Mouse (Mus musculus): Measurements from ENCODE around the gene Tmod3. TPM values are rescaled to one million over a fixed set of nuclear protein-coding genes. Genes with fewer than 3 reads are reported as not detected.

The Tmod3 gene
- polyA plus RNA-seq, 1 experiment from 2014 or later = 117 TPM

DNA sequence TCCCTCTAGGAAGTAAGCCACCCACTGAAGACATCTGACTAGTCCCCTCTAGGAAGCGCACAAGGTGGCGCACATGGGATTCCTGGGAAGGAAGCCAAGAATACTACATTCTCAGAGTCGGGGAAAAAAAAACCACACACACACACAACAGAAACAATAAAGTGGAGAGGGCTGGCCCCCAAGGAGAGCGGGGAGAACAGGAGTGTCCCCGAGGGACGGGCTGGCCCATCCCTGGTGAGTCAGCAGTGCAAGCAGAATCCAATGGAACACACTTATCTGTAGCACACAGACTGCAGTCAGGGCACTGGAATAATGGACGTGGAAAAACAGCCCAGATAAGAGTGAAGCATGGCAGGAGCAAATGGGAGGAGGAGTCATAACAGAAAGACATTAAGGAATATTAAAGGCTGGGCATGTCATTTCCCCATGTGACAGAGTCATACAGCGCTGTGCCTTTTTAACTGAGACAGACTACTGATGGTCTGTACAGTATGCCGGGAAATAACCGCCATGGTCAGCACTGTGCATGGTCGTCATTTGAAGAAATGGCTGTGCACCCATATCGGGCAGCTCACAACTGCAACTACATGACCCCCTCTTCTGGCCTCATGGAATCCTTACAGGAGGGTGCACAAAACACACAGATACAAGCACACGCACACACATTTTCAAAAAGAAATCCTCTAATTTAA, 31.9 kb downstream of the Tmod3 start:
- Histone ChIP-seq H3K4me3 (ENCODE audit: low read depth, low read length) (no peak overlapping the region), H3K9ac (replicated peaks; ENCODE audit: low read depth, low read length) (no peak overlapping the region), H3K27ac (ENCODE audit: low read length) (no peak overlapping the region), H3K4me2 (replicated peaks; ENCODE audit: low read depth, low read length) (no peak overlapping the region), H3K27me3 (ENCODE audit: control insufficient read depth, insufficient read depth, low read length) (no peaks in the 10 kb centered on the region), H3K4me1 (ENCODE audit: control insufficient read depth, insufficient read depth, low read length) (no peaks in the 10 kb centered on the region), H3K9me3 (ENCODE audit: control insufficient read depth, low read depth, low read length) (no peaks in the 10 kb centered on the region), H3K36me3 (ENCODE audit: control insufficient read depth, insufficient read depth, low read length) (peaks cover 12% of the 10 kb centered on the region; the same call in 1 of the 2 replicates)
- ATAC-seq (ENCODE audit: insufficient number of reproducible peaks, insufficient read depth, low FRiP score, low read depth) = peak; percentile 81
- 74% methylated on average over 13 of the region's 13 CpGs for WGBS

DNA sequence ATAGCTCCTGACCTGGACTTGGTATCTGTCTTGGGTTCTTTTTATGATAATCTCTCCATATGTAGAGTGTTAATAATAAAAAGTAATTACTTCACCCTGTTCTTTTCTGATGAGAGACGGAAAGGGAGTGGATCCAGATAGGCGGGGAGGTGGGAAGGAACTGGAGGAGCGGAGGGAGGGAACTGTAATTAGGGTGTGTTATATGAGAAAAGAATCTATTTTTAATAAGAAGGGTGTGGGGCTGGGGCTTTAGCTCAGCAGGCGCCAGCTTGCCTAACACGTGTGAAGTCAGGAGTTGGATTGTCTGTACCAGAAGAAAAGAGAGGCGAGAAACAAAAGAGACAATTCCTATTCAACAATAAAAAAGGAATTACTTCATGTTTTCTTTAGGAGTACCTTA, 35.8 kb downstream of the Tmod3 start:
- Histone ChIP-seq H3K27ac (ENCODE audit: low read length) (no peak overlapping the region), H3K4me3 (ENCODE audit: low read depth, low read length) (no peak overlapping the region), H3K4me2 (replicated peaks; ENCODE audit: low read depth, low read length) (no peak overlapping the region), H3K27me3 (ENCODE audit: control insufficient read depth, insufficient read depth, low read length) (no peaks in the 10 kb centered on the region), H3K9ac (replicated peaks; ENCODE audit: low read depth, low read length) (no peak overlapping the region), H3K4me1 (ENCODE audit: control insufficient read depth, insufficient read depth, low read length) (no peaks in the 10 kb centered on the region), H3K36me3 (ENCODE audit: control insufficient read depth, insufficient read depth, low read length) (peaks cover 8% of the 10 kb centered on the region; the same call in 1 of the 2 replicates), H3K9me3 (ENCODE audit: control insufficient read depth, low read depth, low read length) (no peaks in the 10 kb centered on the region)
- WGBS = 68% methylated on average over 6 of the region's 6 CpGs
- no peak for ATAC-seq (ENCODE audit: insufficient number of reproducible peaks, insufficient read depth, low FRiP score, low read depth)

DNA sequence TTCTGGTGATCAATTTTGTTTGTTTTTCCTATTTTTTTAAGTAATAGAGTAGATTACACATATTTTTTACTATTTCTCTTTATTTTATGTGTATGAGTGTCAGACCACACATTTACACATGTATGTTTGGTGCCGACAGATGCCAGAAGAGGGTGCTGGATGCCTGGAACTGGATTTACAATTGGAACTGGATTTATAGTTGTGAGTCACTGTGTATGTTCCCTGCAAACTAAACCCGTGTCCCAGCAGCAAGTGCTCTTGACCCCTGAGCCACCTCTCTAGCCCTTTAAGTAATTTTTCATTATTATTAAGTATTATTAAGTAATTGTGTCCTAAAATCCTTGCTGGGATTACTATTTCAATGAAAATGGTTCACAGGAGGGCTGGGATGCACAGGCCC, 37.2 kb downstream of the Tmod3 start:
- no peaks in the 10 kb centered on the region for H3K9me3 ChIP-seq (ENCODE audit: control insufficient read depth, low read depth, low read length)
- WGBS = 69% methylated on average over 2 of the region's 2 CpGs
- no peak overlapping the region for H3K4me2 ChIP-seq (replicated peaks; ENCODE audit: low read depth, low read length)
- H3K4me3 ChIP-seq (ENCODE audit: low read depth, low read length) = no peak overlapping the region
- H3K36me3 ChIP-seq (ENCODE audit: control insufficient read depth, insufficient read depth, low read length) = peaks cover 3% of the 10 kb centered on the region; the same call in 1 of the 2 replicates
- no peak overlapping the region for H3K9ac ChIP-seq (replicated peaks; ENCODE audit: low read depth, low read length)
- H3K27me3 ChIP-seq (ENCODE audit: control insufficient read depth, insufficient read depth, low read length) = no peaks in the 10 kb centered on the region
- H3K27ac ChIP-seq (ENCODE audit: low read length) = no peak overlapping the region
- no peak for ATAC-seq (ENCODE audit: insufficient number of reproducible peaks, insufficient read depth, low FRiP score, low read depth)
- H3K4me1 ChIP-seq (ENCODE audit: control insufficient read depth, insufficient read depth, low read length) = no peaks in the 10 kb centered on the region

DNA sequence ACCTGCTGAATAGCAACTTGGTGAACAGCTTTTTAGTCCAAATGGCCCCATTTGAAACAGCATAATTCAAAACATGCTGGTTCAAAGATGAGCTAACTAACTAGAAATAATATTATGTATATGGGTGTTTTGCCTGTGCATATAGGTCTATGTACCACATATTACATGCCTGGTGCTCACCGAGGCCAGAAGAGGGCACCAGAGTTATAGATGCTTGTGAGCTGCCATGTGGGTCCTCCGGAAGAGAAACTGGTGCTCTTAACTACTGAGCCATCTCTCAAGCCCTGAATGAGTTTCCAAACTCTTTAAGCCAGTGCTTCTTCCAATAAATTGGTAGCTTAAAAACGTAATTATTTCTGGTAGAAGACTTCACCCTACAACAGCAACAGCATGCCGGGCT, 37.7 kb downstream of the Tmod3 start:
- Histone ChIP-seq H3K9me3 (ENCODE audit: control insufficient read depth, low read depth, low read length) (no peaks in the 10 kb centered on the region), H3K27me3 (ENCODE audit: control insufficient read depth, insufficient read depth, low read length) (no peaks in the 10 kb centered on the region), H3K4me3 (ENCODE audit: low read depth, low read length) (no peak overlapping the region), H3K36me3 (ENCODE audit: control insufficient read depth, insufficient read depth, low read length) (peaks cover 3% of the 10 kb centered on the region; the same call in 1 of the 2 replicates), H3K27ac (ENCODE audit: low read length) (no peak overlapping the region), H3K4me2 (replicated peaks; ENCODE audit: low read depth, low read length) (no peak overlapping the region), H3K9ac (replicated peaks; ENCODE audit: low read depth, low read length) (no peak overlapping the region), H3K4me1 (ENCODE audit: control insufficient read depth, insufficient read depth, low read length) (no peaks in the 10 kb centered on the region)
- ATAC-seq (ENCODE audit: insufficient number of reproducible peaks, insufficient read depth, low FRiP score, low read depth) = no peak
- 52% methylated on average over 4 of the region's 4 CpGs for WGBS

DNA sequence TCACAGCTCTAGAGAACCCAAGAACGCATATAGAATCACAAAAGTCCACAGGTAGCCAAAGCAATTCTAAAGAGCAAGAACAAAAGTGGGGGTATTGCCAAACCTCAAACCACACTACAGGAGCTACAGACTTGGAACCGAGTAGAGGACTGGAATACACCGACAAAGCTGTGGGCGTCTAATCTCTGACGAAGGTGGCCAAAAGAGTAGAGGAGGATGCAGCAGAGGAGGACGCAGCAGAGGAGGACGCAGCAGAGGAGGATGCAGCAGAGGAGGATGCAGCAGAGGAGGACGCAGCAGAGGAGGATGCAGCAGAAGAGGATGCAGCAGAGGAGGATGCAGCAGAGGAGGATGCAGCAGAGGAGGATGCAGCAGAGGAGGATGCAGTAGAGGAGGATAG, 38.5 kb downstream of the Tmod3 start:
- Histone ChIP-seq H3K27me3 (ENCODE audit: control insufficient read depth, insufficient read depth, low read length) (no peaks in the 10 kb centered on the region), H3K9ac (replicated peaks; ENCODE audit: low read depth, low read length) (no peak overlapping the region), H3K4me1 (ENCODE audit: control insufficient read depth, insufficient read depth, low read length) (no peaks in the 10 kb centered on the region), H3K27ac (ENCODE audit: low read length) (no peak overlapping the region), H3K4me2 (replicated peaks; ENCODE audit: low read depth, low read length) (no peak overlapping the region), H3K36me3 (ENCODE audit: control insufficient read depth, insufficient read depth, low read length) (peaks cover 3% of the 10 kb centered on the region; the same call in 1 of the 2 replicates), H3K9me3 (ENCODE audit: control insufficient read depth, low read depth, low read length) (no peaks in the 10 kb centered on the region), H3K4me3 (ENCODE audit: low read depth, low read length) (no peak overlapping the region)
- WGBS = 92% methylated on average over 8 of the region's 8 CpGs
- no peak for ATAC-seq (ENCODE audit: insufficient number of reproducible peaks, insufficient read depth, low FRiP score, low read depth)

DNA sequence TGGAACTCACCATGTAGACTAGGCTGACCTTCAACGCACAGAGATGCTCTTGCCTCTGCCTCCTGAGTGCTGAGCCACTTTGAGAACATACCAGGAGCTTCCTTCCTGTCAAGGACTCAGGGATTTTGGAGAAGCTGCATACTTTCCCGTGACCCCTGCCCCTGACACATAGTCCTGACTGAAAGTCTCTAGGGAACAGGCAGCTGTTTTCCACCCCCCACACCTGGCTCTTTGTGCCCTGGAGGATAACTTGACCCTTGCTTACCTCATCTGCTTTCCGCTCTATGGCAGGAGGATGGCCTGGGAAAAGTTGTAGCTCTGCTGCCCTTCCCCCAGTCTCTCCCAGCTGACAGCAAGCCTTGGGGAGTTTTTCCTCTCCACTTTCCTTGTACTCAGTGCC, 41.7 kb downstream of the Tmod3 start:
- H3K9ac ChIP-seq (replicated peaks; ENCODE audit: low read depth, low read length) = no peak overlapping the region
- H3K27me3 ChIP-seq (ENCODE audit: control insufficient read depth, insufficient read depth, low read length) = no peaks in the 10 kb centered on the region
- H3K27ac ChIP-seq (ENCODE audit: low read length) = no peak overlapping the region
- H3K4me1 ChIP-seq (ENCODE audit: control insufficient read depth, insufficient read depth, low read length) = no peaks in the 10 kb centered on the region
- no peaks in the 10 kb centered on the region for H3K9me3 ChIP-seq (ENCODE audit: control insufficient read depth, low read depth, low read length)
- no peak for ATAC-seq (ENCODE audit: insufficient number of reproducible peaks, insufficient read depth, low FRiP score, low read depth)
- 78% methylated on average over 3 of the region's 3 CpGs for WGBS
- no peak overlapping the region for H3K4me2 ChIP-seq (replicated peaks; ENCODE audit: low read depth, low read length)
- no peak overlapping the region for H3K4me3 ChIP-seq (ENCODE audit: low read depth, low read length)
- H3K36me3 ChIP-seq (ENCODE audit: control insufficient read depth, insufficient read depth, low read length) = peaks cover 20% of the 10 kb centered on the region; the same call in 1 of the 2 replicates

DNA sequence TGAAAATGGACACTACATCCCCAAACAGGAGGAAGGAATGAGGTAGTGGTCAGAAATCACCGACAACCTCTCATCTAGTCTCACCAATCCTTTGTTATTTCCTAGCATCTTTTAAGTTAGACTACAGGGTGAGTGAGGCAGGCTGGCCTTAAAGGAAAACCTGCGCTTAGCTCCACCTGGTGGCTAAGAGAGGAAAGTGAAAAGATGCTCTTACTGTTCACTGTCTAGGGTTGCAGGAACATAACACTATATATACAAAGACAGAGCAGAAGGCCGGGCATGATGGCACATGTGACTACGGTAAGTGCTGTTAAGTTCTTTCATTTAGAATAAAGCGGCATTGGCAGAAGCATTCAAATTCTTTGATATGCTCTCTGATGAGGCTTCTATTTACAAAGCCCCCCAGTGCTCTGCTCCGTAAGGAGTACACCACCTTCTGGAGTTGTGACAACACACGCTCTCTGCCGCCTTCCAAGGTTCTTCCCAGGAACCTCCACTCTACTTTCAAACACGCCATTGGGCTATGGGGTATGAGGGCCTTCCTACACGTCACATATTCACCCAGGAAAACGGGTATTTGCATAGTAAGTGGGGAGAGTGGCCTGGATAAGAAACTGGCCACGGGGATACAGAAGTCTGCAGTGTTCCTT, 43.9 kb downstream of the Tmod3 start:
- ATAC-seq (ENCODE audit: insufficient number of reproducible peaks, insufficient read depth, low FRiP score, low read depth) = peak; percentile 71; the same call in 1 of the 2 replicates
- no peaks in the 10 kb centered on the region for H3K27me3 ChIP-seq (ENCODE audit: control insufficient read depth, insufficient read depth, low read length)
- H3K9ac ChIP-seq (replicated peaks; ENCODE audit: low read depth, low read length) = no peak overlapping the region
- H3K27ac ChIP-seq (ENCODE audit: low read length) = no peak overlapping the region
- no peaks in the 10 kb centered on the region for H3K9me3 ChIP-seq (ENCODE audit: control insufficient read depth, low read depth, low read length)
- 55% methylated on average over 12 of the region's 12 CpGs for WGBS
- no peak overlapping the region for H3K4me3 ChIP-seq (ENCODE audit: low read depth, low read length)
- no peak overlapping the region for H3K4me2 ChIP-seq (replicated peaks; ENCODE audit: low read depth, low read length)
- no peaks in the 10 kb centered on the region for H3K4me1 ChIP-seq (ENCODE audit: control insufficient read depth, insufficient read depth, low read length)
- peaks cover 20% of the 10 kb centered on the region; the same call in 1 of the 2 replicates for H3K36me3 ChIP-seq (ENCODE audit: control insufficient read depth, insufficient read depth, low read length)

DNA sequence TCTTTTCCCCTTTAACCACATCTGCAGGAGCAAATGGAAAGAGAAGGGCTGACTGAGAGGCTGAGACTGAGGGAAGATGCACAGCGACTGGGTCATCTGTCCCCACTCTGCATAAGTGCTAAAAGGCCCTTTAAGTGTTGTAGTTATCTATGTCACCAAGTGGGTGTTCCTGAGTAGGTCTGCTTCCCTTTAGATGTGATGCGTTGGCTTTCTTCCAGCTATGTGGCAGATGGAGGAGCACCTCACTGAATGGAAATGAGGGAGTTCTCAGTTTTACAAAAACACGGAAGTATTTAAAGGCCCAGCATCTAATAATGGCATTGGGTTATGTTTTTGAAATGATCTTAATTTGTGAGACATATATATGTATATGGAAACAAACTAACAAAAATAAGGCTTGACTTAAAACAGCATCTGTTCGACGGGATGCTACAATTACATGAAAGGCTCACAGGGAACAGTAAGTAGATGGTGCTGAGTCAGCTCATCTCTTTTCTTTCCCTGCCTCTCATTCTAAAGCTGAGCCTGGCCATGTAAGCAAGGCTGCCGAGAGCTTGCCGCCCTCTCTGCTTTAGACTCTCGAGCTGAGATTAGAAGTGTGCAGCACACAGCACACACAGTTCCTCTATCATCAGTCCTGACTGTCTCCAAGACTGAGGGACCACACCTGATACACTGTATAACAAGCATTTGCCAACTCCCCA, 48.1 kb downstream of the Tmod3 start:
- H3K27ac ChIP-seq (ENCODE audit: low read length) = no peak overlapping the region
- no peak overlapping the region for H3K9ac ChIP-seq (replicated peaks; ENCODE audit: low read depth, low read length)
- H3K4me2 ChIP-seq (replicated peaks; ENCODE audit: low read depth, low read length) = no peak overlapping the region
- no peak overlapping the region for H3K4me3 ChIP-seq (ENCODE audit: low read depth, low read length)
- 81% methylated on average over 8 of the region's 8 CpGs for WGBS
- no peaks in the 10 kb centered on the region for H3K9me3 ChIP-seq (ENCODE audit: control insufficient read depth, low read depth, low read length)
- peaks cover 42% of the 10 kb centered on the region; the same call in 1 of the 2 replicates for H3K36me3 ChIP-seq (ENCODE audit: control insufficient read depth, insufficient read depth, low read length)
- ATAC-seq (ENCODE audit: insufficient number of reproducible peaks, insufficient read depth, low FRiP score, low read depth) = no peak
- H3K4me1 ChIP-seq (ENCODE audit: control insufficient read depth, insufficient read depth, low read length) = no peaks in the 10 kb centered on the region
- H3K27me3 ChIP-seq (ENCODE audit: control insufficient read depth, insufficient read depth, low read length) = no peaks in the 10 kb centered on the region
